Comparison of ENCODE assay signal across 15 mouse cellular contexts in the genomic region with DNA sequence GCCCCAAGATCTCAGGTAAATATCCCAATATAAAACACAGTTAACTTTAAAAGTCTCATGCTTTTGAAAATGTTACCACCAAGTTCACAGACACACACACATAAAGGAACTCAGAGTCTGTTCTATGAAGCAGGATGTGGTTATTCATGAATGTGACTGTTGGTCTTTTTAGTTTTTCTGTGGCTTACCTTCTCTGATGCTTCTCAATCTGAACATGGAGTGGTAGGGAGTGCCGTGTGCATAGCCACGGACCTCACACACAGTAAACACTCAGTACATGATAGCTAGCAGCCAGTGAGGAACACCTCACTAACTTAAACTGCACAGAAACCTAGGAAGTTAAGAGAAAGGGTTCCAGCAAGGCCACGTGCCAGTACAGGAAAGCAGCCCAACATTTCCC.
DNase-seq lines count a peak whose midpoint lies in the region.
"Had no signal": no experiment of that assay in that cellular context is flagged by ENCODE, and none has a peak within 500 bp of the region (broad histone marks: within the 10 kb centered on the region; RNA-seq: fewer than 3 reads in every experiment).

No protein-coding gene starts in this region.

- peak; percentile 9 to 14 for DNase-seq in spleen, postnatal 36 days (ENCODE audit: low spot score in 2 of 2)
- no peak for DNase-seq in spleen, postnatal 10 days (ENCODE audit: low spot score in 2 of 2)
- DNase-seq in induced T-regulatory cell, adult 2 months (ENCODE audit: low read depth), result peak; percentile 54
- DNase-seq in thymus, postnatal 0 days (ENCODE audit: low spot score), result peak; percentile 79
- no peak for DNase-seq in ovary, postnatal 14 days (ENCODE audit: low spot score)
- DNase-seq in embryo, embryonic 10 days (ENCODE audit: low spot score), result no peak
- DNase-seq in adrenal gland, adult (ENCODE audit: inconsistent age in 2 of 2, low spot score in 1 of 2), result no peak
- DNase-seq: cerebellum, adult 8-10 months; gastrocnemius, postnatal 36 days; kidney, adult 2 months; kidney, postnatal 25 days; layer of hippocampus, adult 9-11 months; liver, postnatal 0 days; lung, postnatal 10 days; spleen, adult 18-20 months had no signal

Comparison
In these comparisons a context has a peak if more than half of its experiments do, and no peak if none do; other contexts are left out.
1. DNase-seq: peak in spleen, postnatal 36 days (2 of 2), induced T-regulatory cell, adult 2 months (single experiment) and thymus, postnatal 0 days (single experiment); none in spleen, postnatal 10 days (0 of 2), ovary, postnatal 14 days (single experiment), embryo, embryonic 10 days (single experiment) and adrenal gland, adult (0 of 2).